Mouse (Mus musculus) midbrain, embryonic 16.5 days (tissue): ENCODE data around the gene Zkscan7. TPM values are rescaled to one million over a fixed set of nuclear protein-coding genes. Genes with fewer than 3 reads are reported as not detected.

Source experiments
- ATAC-seq: fragments of 200-750 bp; cut with Nextera tagmentation; 2 replicates; pipeline ENCODE4 v1.8.0; 2017; ENCODE audit warnings: moderate TSS enrichment
- H3K27ac ChIP-seq: fragments of 300-500 bp; sonication (generic); 2 replicates; pipeline ENCODE4 v1.5.1; 2014; ENCODE audit warnings: mild to moderate bottlenecking, low read length, mixed read lengths
- H3K27me3 ChIP-seq: fragments of 300-500 bp; sonication (generic); 2 replicates; pipeline ENCODE4 v1.6.1; 2014; ENCODE audit warnings: low read depth, low read length, mixed read lengths; ENCODE audit not compliant: control insufficient read depth, insufficient read depth
- H3K36me3 ChIP-seq: fragments of 300-500 bp; sonication (generic); 2 replicates; pipeline ENCODE4 v1.6.1; 2014; ENCODE audit warnings: mild to moderate bottlenecking, low read length, moderate library complexity, mixed read lengths; ENCODE audit not compliant: control insufficient read depth, insufficient read depth
- H3K4me1 ChIP-seq: fragments of 300-500 bp; sonication (generic); 2 replicates; pipeline ENCODE4 v1.6.1; 2014; ENCODE audit warnings: mild to moderate bottlenecking, low read length, mixed read lengths; ENCODE audit not compliant: control insufficient read depth, insufficient read depth
- H3K4me2 ChIP-seq: fragments of 300-500 bp; sonication (generic); 2 replicates; pipeline ENCODE4 v1.6.1; 2014; ENCODE audit warnings: mild to moderate bottlenecking, low read length, mixed read lengths
- H3K4me3 ChIP-seq: fragments of 300-500 bp; sonication (generic); 2 replicates; pipeline ENCODE4 v1.5.1; 2014; ENCODE audit warnings: low read depth, mild to moderate bottlenecking, low read length, moderate library complexity, mixed read lengths
- H3K9ac ChIP-seq: fragments of 300-500 bp; sonication (generic); 2 replicates; pipeline ENCODE4 v1.6.1; 2014; ENCODE audit warnings: low read depth, low read length, mixed read lengths
- H3K9me3 ChIP-seq: fragments of 300-500 bp; sonication (generic); replicated peaks from 2 replicates; pipeline ENCODE4 v1.6.1; 2014; ENCODE audit warnings: mild to moderate bottlenecking, low read length, mixed read lengths; ENCODE audit not compliant: control insufficient read depth, poor library complexity, severe bottlenecking
- WGBS: fragments of 180-500 bp; shearing (Covaris S2); extraction: QIAGEN DNeasy Blood & Tissue Kit; methylation state at CpG from one replicate; pipeline ENCODE4 v1.1.7; 2014; 5-methylcytosine and 5-hydroxymethylcytosine counted together
- polyA plus RNA-seq: library from polyadenylated mRNA; unstranded; fragments of >200 nt; fragmentation: Nextera tagmentation; extraction: Ambion mirVana; gene quantifications from 2 replicates; pipeline ENCODE4 v1.2.1, GENCODE M21; 2015

Zkscan7 gene
- polyA plus RNA-seq, 1 experiment from 2014 or later: 4.9 TPM

DNA sequence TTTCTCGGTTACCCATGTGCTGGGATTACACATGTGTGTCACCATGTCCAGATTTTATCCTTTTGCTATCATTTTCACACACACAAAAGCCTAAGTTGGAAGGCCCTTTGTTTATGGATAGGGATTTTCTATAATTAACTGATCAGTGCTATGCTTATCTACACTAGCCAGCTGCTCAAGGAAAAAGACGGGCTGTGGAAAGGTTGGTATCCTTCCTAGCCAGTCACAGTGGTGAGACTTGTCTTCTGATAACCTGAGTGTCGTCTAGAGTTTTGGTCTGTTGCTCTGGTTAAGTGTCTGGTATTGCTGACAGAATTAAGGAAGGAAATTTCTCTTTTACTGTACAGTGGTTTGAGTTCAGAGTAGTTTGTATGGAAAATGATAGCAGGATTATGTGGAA, 43.4 kb downstream of the Zkscan7 start:
- Histone ChIP-seq H3K27ac (no peak overlapping the region), H3K36me3 (peaks cover 68% of the 10 kb centered on the region), H3K9ac (no peak overlapping the region), H3K27me3 (no peaks in the 10 kb centered on the region), H3K4me3 (no peak overlapping the region), H3K4me1 (peaks cover under 1% of the 10 kb centered on the region), H3K9me3 (no peaks in the 10 kb centered on the region), H3K4me2 (no peak overlapping the region)
- 97% methylated on average over 3 of the region's 3 CpGs for WGBS
- no peak for ATAC-seq

Other genes starting within 250 kb of the Zkscan7 start
- not detected in 2 replicates for gene Topaz1, start 138.3 kb upstream of the Zkscan7 start, polyA plus RNA-seq
- 9.3 and 9.9 TPM in 2 replicates for gene Tcaim, start 80.1 kb upstream of the Zkscan7 start, polyA plus RNA-seq
- gene Gm35549, start 41.6 kb upstream of the Zkscan7 start, polyA plus RNA-seq: 0.63 TPM in 1 of 2 replicates, not detected in the other
- 121 and 131 TPM in 2 replicates for gene Zfp445, start 19.7 kb upstream of the Zkscan7 start, polyA plus RNA-seq
- gene Zfp105, start 37.4 kb downstream of the Zkscan7 start, polyA plus RNA-seq: 16.8 and 19.7 TPM in 2 replicates
- 26.8 and 31.9 TPM in 2 replicates for gene 1110059G10Rik, start 65.3 kb downstream of the Zkscan7 start, polyA plus RNA-seq
- gene Kif15, start 65.4 kb downstream of the Zkscan7 start, polyA plus RNA-seq: 5.5 and 9.0 TPM in 2 replicates
- gene Tmem42, start 135.6 kb downstream of the Zkscan7 start, polyA plus RNA-seq: 29.5 and 30.1 TPM in 2 replicates
- gene Tgm4, start 149.0 kb downstream of the Zkscan7 start, polyA plus RNA-seq: 0.43 and 0.65 TPM in 2 replicates
- gene Zdhhc3, start 227.5 kb downstream of the Zkscan7 start, polyA plus RNA-seq: 83.8 and 84.9 TPM in 2 replicates
- 71.4 and 73.1 TPM in 2 replicates for gene Exosc7, start 227.5 kb downstream of the Zkscan7 start, polyA plus RNA-seq